Mouse (Mus musculus) layer of hippocampus, adult 9-11 months (tissue): ENCODE measurements around the gene Strn4.

Experiments used
- DNase-seq: peaks from one replicate; pipeline ENCODE4 v3.0.0; 2022

Strn4 gene

GRCm38 (mm10) chr7:16811649-16812070, 4.0 kb upstream of the Strn4 start:
- DNase-seq = no peak

GRCm38 (mm10) chr7:16812505-16812904, 3.2 kb upstream of the Strn4 start:
- no peak for DNase-seq

- peak; percentile 86 for DNase-seq
These were observed 387 bp downstream of the Strn4 start for GRCm38 (mm10) chr7:16816078-16816474.

- DNase-seq = no peak
These were observed 910 bp downstream of the Strn4 start, which contains the start of gene Fkrp for GRCm38 (mm10) chr7:16816475-16817122. Fkrp (minus strand) TSS chr7:16816732.

GRCm38 (mm10) chr7:16817693-16818092, 2.0 kb downstream of the Strn4 start:
- DNase-seq = peak; percentile 87

- DNase-seq = no peak
These were observed 4.1 kb downstream of the Strn4 start for GRCm38 (mm10) chr7:16819794-16820193.

- DNase-seq = no peak
These were observed 4.6 kb downstream of the Strn4 start for GRCm38 (mm10) chr7:16820271-16820763.

- DNase-seq = no peak
These were observed 5.4 kb downstream of the Strn4 start for GRCm38 (mm10) chr7:16821091-16821490.

GRCm38 (mm10) chr7:16821669-16822101, 6.0 kb downstream of the Strn4 start:
- DNase-seq = peak; percentile 91

GRCm38 (mm10) chr7:16823734-16824133, 8.0 kb downstream of the Strn4 start:
- DNase-seq = peak; percentile 83

- no peak for DNase-seq
These were observed 10.1 kb downstream of the Strn4 start for GRCm38 (mm10) chr7:16825785-16826184.

- DNase-seq = no peak
These were observed 10.9 kb downstream of the Strn4 start for GRCm38 (mm10) chr7:16826571-16826970.

- DNase-seq = no peak
These were observed 11.6 kb downstream of the Strn4 start for GRCm38 (mm10) chr7:16827274-16827673.

GRCm38 (mm10) chr7:16830449-16830848, 14.8 kb downstream of the Strn4 start:
- no peak for DNase-seq

GRCm38 (mm10) chr7:16837916-16838803, 22.5 kb downstream of the Strn4 start:
- DNase-seq = no peak

- DNase-seq = no peak
These were observed 23.2 kb downstream of the Strn4 start for GRCm38 (mm10) chr7:16838804-16839426.

- DNase-seq = no peak
These were observed 23.9 kb downstream of the Strn4 start for GRCm38 (mm10) chr7:16839427-16840108.

- DNase-seq = no peak
These were observed 24.4 kb downstream of the Strn4 start for GRCm38 (mm10) chr7:16840109-16840491.

GRCm38 (mm10) chr7:16841078-16841477, 25.4 kb downstream of the Strn4 start:
- no peak for DNase-seq

GRCm38 (mm10) chr7:16841561-16842560, 26.2 kb downstream of the Strn4 start:
- DNase-seq = no peak

- peak; percentile 83 for DNase-seq
These were observed 27.0 kb downstream of the Strn4 start, which contains the start of gene Prkd2 for GRCm38 (mm10) chr7:16842645-16843063. Prkd2 (plus strand) TSS chr7:16842902.
